Mouse (Mus musculus) ES-E14 (cell line): ENCODE measurements around the gene Fam189a1.

Source experiments
- ZC3H11A ChIP-seq: IDR thresholded peaks from 2 replicates; pipeline ENCODE4 v1.6.1; 2012; ENCODE audit warnings: low read depth, mild to moderate bottlenecking, inconsistent platforms, low read length, borderline replicate concordance
- ZNF384 ChIP-seq: IDR thresholded peaks from 2 replicates; pipeline ENCODE4 v1.6.1; 2012; ENCODE audit warnings: low read depth, low read length, inconsistent platforms

GRCm38 (mm10) chr7:64708176-64708575, 448.2 kb downstream of the Fam189a1 start:
- TF ChIP-seq ZC3H11A (no peak), ZNF384 (no peak)
